Comparison of ENCODE assay signal across 8 mouse cellular contexts in genomic region chr3:152266036-152266421, GRCm38 (mm10). TPM values are rescaled to one million over a fixed set of nuclear protein-coding genes. Genes with fewer than 3 reads are reported as not detected.
DNase-seq lines count a peak whose midpoint lies in the region; ATAC-seq and TF ChIP-seq lines count a peak whose summit lies in the region.

Gene Nexn, minus strand, starts transcription at chr3:152266350.

- peak within 1 kb of the TSS; percentile 62 for H3K9ac ChIP-seq in lung, postnatal 0 days (replicated peaks; ENCODE audit: low read depth)
- peak within 1 kb of the TSS; percentile 81 for H3K9ac ChIP-seq in intestine, embryonic 15.5 days
- H3K9ac ChIP-seq in neural tube, embryonic 14.5 days (replicated peaks; ENCODE audit: low read depth, low read length): peak within 1 kb of the TSS; percentile 51

- no peak for TF ChIP-seq EP300 in lung, postnatal 0 days (IDR thresholded peaks at IDR 0.05)

- H3K4me2 ChIP-seq in lung, postnatal 0 days (replicated peaks; ENCODE audit: low read depth, low read length): peak within 1 kb of the TSS; percentile 83
- H3K4me2 ChIP-seq in intestine, embryonic 15.5 days (replicated peaks): peak within 1 kb of the TSS; percentile 97
- H3K4me2 ChIP-seq in neural tube, embryonic 14.5 days (ENCODE audit: low read depth, low read length): peak within 1 kb of the TSS; percentile 99

- TF ChIP-seq CTCF in lung, postnatal 0 days (IDR thresholded peaks at IDR 0.05): no peak

- peak; percentile 62 for DNase-seq in lung, postnatal 0 days (ENCODE audit: low spot score)
- no peak for DNase-seq in lung, postnatal 14 days
- DNase-seq in gastrocnemius, adult 8-10 months (ENCODE audit: low spot score in 2 of 2): no peak
- no peak for DNase-seq in MN1 (ENCODE audit: low spot score)
- no peak for DNase-seq in ovary, postnatal 10 days (ENCODE audit: low spot score)
- no peak for DNase-seq in T-cell, adult 2 months (ENCODE audit: low spot score)

- H3K27me3 ChIP-seq in lung, postnatal 0 days (replicated peaks; ENCODE audit: insufficient read depth, low read length): no peaks in the 10 kb centered on the region
- H3K27me3 ChIP-seq in intestine, embryonic 15.5 days (replicated peaks): no peaks in the 10 kb centered on the region
- peaks cover 4% of the 10 kb centered on the region; the same call in 1 of the 2 replicates for H3K27me3 ChIP-seq in neural tube, embryonic 14.5 days (ENCODE audit: control insufficient read depth, insufficient read depth, low read length)

- 6% methylated on average over 13 of the region's 13 CpGs for WGBS in lung, postnatal 0 days
- WGBS in intestine, embryonic 15.5 days: 11% methylated on average over 13 of the region's 13 CpGs
- WGBS in neural tube, embryonic 14.5 days: 4% methylated on average over 13 of the region's 13 CpGs

- peak; percentile 39 for ATAC-seq in lung, postnatal 0 days
- no peak; the same call in none of the 2 replicates for ATAC-seq in intestine, embryonic 15.5 days
- ATAC-seq in neural tube, embryonic 14.5 days (ENCODE audit: low read depth): peak; percentile 4; the same call in 1 of the 2 replicates

- no peaks in the 10 kb centered on the region; the same call in 1 of the 2 replicates for H3K4me1 ChIP-seq in lung, postnatal 0 days (ENCODE audit: insufficient read depth, low read depth, low read length)
- 0 out of 2 replicates have a peak, but pooled peaks cover 10% of the 10 kb centered on the region for H3K4me1 ChIP-seq in intestine, embryonic 15.5 days (replicated peaks)
- H3K4me1 ChIP-seq in neural tube, embryonic 14.5 days (ENCODE audit: control insufficient read depth, insufficient read depth, low read length): peaks cover 11% of the 10 kb centered on the region; the same call in 1 of the 2 replicates

- H3K4me3 ChIP-seq in lung, postnatal 0 days (ENCODE audit: low read depth, low read length): peak within 1 kb of the TSS; percentile 49
- H3K4me3 ChIP-seq in intestine, embryonic 15.5 days (replicated peaks): peak within 1 kb of the TSS; percentile 59
- peak within 1 kb of the TSS; percentile 47 for H3K4me3 ChIP-seq in neural tube, embryonic 14.5 days (ENCODE audit: low read depth, low read length)

- H3K36me3 ChIP-seq in lung, postnatal 0 days (ENCODE audit: insufficient read depth, low read length): no peaks in the 10 kb centered on the region
- no peaks in the 10 kb centered on the region for H3K36me3 ChIP-seq in intestine, embryonic 15.5 days
- H3K36me3 ChIP-seq in neural tube, embryonic 14.5 days (ENCODE audit: control insufficient read depth, insufficient read depth, low read length): no peaks in the 10 kb centered on the region

- H3K27ac ChIP-seq in lung, postnatal 0 days (ENCODE audit: low read length): peak within 1 kb of the TSS; percentile 83
- peak within 1 kb of the TSS; percentile 77 for H3K27ac ChIP-seq in intestine, embryonic 15.5 days
- no peak within 1 kb of the TSS for H3K27ac ChIP-seq in neural tube, embryonic 14.5 days (ENCODE audit: low read depth, low read length)

- H3K9me3 ChIP-seq in lung, postnatal 0 days (ENCODE audit: low read length): no peaks in the 10 kb centered on the region
- no peaks in the 10 kb centered on the region for H3K9me3 ChIP-seq in intestine, embryonic 15.5 days
- H3K9me3 ChIP-seq in neural tube, embryonic 14.5 days (ENCODE audit: control insufficient read depth, low read length): no peaks in the 10 kb centered on the region

RNA-seq across cellular contexts. Expression of gene Nexn, which starts in this region (rescaled TPM):
- polyA plus RNA-seq in lung, postnatal 0 days (2015; fragmentation: Nextera tagmentation; extraction: Ambion mirVana): 39.9 and 47.1 TPM in 2 replicates
- total RNA-seq in gastrocnemius, adult 8-10 months (2022): 100 to 1,000 TPM; 201 to 345 (median 252) TPM
- polyA plus RNA-seq in intestine, embryonic 15.5 days (2015; fragmentation: Nextera tagmentation; extraction: Ambion mirVana): 23.3 and 31.2 TPM in 2 replicates
- polyA plus RNA-seq in neural tube, embryonic 14.5 days (2014; fragmentation: Nextera tagmentation; extraction: Ambion mirVana): 2.9 TPM in 2 replicates
